Mouse (Mus musculus) ES-Bruce4 (cell line): ENCODE results near the gene Nrgn.

ENCODE experiments used
- CTCF ChIP-seq: IDR thresholded peaks from one replicate; pipeline ENCODE4 v1.8.1; 2011; ENCODE audit warnings: low read depth, low read length
- POLR2A ChIP-seq: IDR thresholded peaks from one replicate; pipeline ENCODE4 v1.8.1; 2011; ENCODE audit warnings: low read length; ENCODE audit not compliant: insufficient read depth

DNA sequence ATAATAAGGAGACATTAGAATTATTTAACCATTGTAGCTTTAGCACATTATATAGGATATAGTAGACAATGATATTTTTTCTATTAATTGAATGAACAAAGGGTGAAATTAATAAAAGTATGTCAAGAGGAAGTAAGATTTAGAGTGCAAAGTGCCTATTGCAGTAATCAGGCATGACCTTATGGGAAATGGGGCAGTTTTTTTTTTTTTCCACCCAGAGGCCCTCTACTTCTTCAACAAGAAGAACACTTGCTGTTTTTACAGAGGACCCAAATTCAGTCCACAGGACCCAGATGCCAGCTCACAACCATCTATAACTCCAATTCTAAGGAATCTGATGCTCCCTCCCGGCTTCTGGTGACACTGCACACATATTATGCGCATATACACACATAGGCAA is 7.9 kb upstream of the Nrgn start:
- TF ChIP-seq POLR2A, result no peak
- no peak for TF ChIP-seq CTCF
